Mouse (Mus musculus) MEL (cell line): Measurements from ENCODE around the gene Eif2d.

ENCODE experiments used
- CTCF ChIP-seq, 3 experiments: IDR thresholded peaks in 2 of 3; conservative IDR thresholded peaks in 1 of 3; 2 replicates each; pipeline ENCODE4 v1.5.1; 2011 to 2012; ENCODE audit warnings: low read length in 3 of 3, low read depth in 2 of 3, mild to moderate bottlenecking in 2 of 3, improper control_type of control experiment in 1 of 3, inconsistent platforms in 1 of 3, mixed read lengths in 1 of 3, moderate library complexity in 1 of 3; ENCODE audit not compliant: control insufficient read depth in 1 of 3, insufficient read depth in 1 of 3, poor library complexity in 1 of 3, severe bottlenecking in 1 of 3
- ELF1 ChIP-seq: IDR thresholded peaks from 2 replicates; pipeline ENCODE4 v1.6.1; 2014; ENCODE audit warnings: low read depth, mild to moderate bottlenecking, inconsistent platforms, low read length, improper control_type of control experiment, moderate library complexity

DNA sequence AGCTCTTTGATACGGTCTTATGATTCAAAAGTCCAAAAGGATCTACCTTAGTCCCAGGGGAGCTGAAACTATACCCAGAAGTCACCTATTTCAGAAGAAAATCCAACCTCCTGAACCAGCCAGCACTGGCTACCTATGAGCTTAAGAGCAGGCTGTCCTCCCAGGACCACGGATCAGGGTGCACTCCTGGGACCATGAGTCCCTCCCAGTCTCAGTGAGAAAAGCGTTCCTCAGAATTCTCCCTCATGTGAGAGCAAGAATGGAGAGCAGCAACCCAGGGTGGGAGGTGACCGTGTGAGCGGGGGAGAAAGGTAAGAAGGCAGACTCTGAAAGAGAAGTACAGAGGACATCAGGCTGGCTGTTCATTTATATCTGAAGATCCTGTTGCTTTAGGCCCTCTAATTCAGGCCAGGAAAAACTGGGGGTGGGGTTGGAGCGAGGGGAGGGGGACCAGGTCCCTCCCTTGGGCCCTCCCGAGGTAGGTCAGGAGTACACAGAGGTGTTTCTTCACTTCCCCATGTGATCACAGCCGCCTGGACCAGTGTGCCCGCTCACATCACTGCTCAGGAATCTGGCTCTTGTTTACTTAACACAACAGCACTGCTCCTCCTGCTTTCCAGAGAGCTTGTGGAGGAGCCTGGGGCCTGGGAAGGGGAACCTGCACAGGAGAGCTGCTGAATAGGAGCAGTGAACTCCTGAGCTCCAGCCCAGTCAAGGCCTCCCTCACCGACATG lies 45.2 kb upstream of the Eif2d start:
- no peak for TF ChIP-seq ELF1
- no peak for TF ChIP-seq CTCF (IDR thresholded peaks at IDR 0.05 in 2 of 3, conservative IDR thresholded peaks at IDR 0.05 in 1 of 3; ENCODE audit: control insufficient read depth in 1 of 3, insufficient read depth in 1 of 3, low read depth in 2 of 3, low read length in 3 of 3, poor library complexity in 1 of 3, severe bottlenecking in 1 of 3)
